Mouse (Mus musculus) brain, embryonic 14.5 days (tissue): Measurements from ENCODE around the gene Kif3a.

Experiments
- CTCF ChIP-seq: fragments of 200-500 bp; IDR thresholded peaks from 2 replicates; pipeline ENCODE4 v1.5.1; 2012; ENCODE audit warnings: inconsistent platforms, mild to moderate bottlenecking, moderate library complexity, borderline replicate concordance; ENCODE audit not compliant: insufficient read depth, insufficient read length; ENCODE audit errors: extremely low read depth
- POLR2A ChIP-seq: fragments of 200-500 bp; IDR thresholded peaks from 2 replicates; pipeline ENCODE4 v1.6.1; 2012; ENCODE audit warnings: mild to moderate bottlenecking, inconsistent platforms, borderline replicate concordance; ENCODE audit not compliant: poor library complexity, insufficient read depth, insufficient read length, severe bottlenecking; ENCODE audit errors: extremely low read depth

GRCm38 (mm10) chr11:53604983-53605382 lies 37.8 kb downstream of the Kif3a start:
- TF ChIP-seq POLR2A (no peak), CTCF (no peak)
